Mouse (Mus musculus): ENCODE measurements at regions not wholly inside any gene's neighbourhood (a gene's known extent, or its start where the extent isn't known, plus 50 kb on each side); places are given as distances from the start of the nearest gene placed in this dataset.

GRCm38 (mm10) chr3:117520461-117520860 lies 54.2 kb upstream of the Plppr5 start:
- no peak for DNase-seq

- DNase-seq = no peak
Observed at GRCm38 (mm10) chr3:117508090-117508489, 66.5 kb upstream of the Plppr5 start.

DNA sequence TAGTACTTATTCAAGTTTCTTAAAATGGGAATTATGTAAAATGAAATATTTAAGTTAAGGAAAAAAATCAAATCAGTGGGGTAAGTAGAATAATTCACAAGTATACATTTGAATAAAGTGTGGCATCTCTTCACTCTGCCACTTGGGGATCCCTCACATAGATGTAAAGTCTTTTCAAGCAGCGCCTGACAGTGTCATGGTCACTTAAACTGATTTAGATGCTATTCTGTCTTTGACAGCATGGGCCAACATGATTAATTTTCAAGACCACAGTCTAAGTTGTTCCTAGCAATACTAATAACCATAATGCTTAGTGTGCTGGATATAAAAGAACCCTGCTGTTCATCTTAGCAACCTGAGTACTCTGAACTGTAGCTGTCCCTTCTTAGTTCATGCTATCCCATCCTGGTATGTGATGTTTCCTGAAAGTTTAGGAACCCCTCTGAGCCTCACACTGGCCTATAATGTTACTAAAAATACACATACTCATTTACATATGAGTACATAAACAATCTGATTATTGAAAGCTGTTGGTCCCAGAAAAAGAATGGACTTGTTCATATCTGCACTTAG lies 68.4 kb upstream of the Plppr5 start:
- no peak for DNase-seq

GRCm38 (mm10) chr3:117501107-117501506 lies 73.5 kb upstream of the Plppr5 start:
- DNase-seq = no peak

GRCm38 (mm10) chr3:117498138-117498897 lies 76.3 kb upstream of the Plppr5 start:
- peak; percentile 3 for DNase-seq

DNA sequence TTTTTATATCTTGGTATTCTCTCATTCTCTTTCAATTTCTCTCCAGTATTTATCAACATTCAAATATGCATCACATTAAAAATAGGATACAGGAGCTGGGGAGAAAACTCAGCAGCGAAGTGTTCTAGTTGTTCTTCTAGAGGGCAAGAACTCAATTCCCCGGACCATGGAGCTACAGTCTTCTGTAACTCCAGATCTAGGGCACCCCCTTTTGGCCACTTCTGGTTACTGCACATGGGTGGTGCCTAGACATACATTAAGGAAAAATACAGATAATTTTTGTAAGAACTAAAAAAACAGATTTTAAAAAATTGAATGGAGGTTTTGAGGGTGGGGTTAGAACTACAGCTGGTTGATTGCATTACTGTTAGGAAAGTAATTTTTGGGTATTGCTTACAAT lies 80.5 kb upstream of the Plppr5 start:
- DNase-seq = peak; percentile 64

- DNase-seq = no peak
Observed at GRCm38 (mm10) chr3:117487281-117488027, 87.2 kb upstream of the Plppr5 start.

- DNase-seq = no peak
Observed at GRCm38 (mm10) chr3:117486351-117486750, 88.3 kb upstream of the Plppr5 start.

DNA sequence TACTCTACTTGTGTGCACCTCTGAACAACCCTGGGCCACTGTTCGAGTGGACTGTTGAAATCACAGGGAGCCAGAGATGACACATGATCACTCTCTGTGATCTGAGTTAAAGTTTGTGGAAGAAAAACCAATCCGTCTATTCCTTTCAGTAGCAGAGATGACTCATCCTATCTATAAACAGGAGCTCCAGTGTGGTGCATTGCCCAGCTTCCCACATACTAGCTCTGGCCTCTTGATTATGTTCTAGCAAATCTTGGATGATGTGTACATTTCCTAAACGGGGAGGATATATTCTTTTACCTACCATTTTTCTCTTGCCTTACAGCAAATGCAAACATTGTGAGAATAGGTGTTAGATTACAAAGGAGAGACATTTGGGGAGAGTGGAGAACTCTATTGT lies 94.5 kb upstream of the Plppr5 start:
- DNase-seq = no peak

DNA sequence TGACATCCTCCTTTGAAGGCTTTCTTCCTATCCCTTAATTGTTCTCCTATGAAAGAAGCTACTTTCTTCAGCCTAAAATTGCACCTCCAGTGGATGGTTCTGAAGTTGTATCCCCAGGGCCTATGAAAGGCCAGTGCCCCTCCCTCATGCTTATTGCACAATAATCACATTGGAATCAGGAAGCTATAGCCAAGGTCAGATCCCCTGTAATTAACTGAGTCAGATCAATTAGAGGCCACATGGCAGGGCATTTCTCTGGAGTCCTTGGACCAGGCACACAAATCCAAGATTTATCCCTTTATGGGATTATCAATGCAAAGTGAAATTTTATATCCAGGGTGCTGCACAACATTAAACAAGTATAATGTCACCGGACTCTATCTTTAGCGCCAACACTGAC lies 98.8 kb upstream of the Plppr4 start:
- peak; percentile 5 for DNase-seq

DNA sequence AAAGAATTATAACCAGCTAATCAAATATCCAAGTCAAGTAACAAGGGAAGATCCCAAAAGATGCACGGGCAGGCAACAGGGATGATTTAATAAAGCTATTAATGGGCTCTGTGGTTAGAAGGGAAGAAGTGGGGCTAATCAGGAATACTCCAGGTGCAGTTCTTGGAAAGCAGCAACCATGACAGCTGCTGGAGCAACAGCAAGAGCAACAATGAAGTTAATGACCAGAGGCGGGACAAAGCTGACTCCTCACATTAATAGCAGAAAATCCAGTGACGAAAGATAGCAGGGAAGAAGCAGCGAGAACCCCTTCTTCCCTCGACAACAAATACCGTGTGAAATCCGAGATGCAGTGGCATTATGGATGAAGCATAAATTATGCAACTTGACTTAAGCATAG lies 89.9 kb upstream of the Plppr4 start:
- DNase-seq = no peak

DNA sequence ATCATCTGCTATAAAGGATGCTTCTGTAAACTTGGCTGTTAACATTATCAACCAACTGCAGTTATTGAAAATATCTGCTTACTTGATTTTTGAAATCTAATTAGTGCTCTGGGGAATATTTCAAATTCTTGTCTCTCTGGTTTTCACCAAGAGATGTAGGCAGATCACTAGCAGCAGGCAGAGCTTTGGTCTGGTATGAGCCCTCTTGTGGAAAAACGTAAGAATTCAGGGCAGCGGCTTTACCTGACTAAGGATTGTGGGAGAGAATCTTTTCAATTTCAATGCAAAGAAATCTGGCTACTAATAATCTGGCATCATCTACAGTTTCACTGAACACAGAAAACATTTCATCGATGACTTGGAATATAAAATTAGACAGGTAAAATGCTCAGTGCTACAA lies 81.2 kb upstream of the Plppr4 start:
- no peak for DNase-seq

GRCm38 (mm10) chr3:117440294-117440693 lies 79.6 kb upstream of the Plppr4 start:
- DNase-seq = no peak

GRCm38 (mm10) chr3:117438473-117439114 lies 77.9 kb upstream of the Plppr4 start:
- DNase-seq = peak; percentile 79

- DNase-seq = no peak
Observed at GRCm38 (mm10) chr3:117424526-117424925, 63.9 kb upstream of the Plppr4 start.

DNA sequence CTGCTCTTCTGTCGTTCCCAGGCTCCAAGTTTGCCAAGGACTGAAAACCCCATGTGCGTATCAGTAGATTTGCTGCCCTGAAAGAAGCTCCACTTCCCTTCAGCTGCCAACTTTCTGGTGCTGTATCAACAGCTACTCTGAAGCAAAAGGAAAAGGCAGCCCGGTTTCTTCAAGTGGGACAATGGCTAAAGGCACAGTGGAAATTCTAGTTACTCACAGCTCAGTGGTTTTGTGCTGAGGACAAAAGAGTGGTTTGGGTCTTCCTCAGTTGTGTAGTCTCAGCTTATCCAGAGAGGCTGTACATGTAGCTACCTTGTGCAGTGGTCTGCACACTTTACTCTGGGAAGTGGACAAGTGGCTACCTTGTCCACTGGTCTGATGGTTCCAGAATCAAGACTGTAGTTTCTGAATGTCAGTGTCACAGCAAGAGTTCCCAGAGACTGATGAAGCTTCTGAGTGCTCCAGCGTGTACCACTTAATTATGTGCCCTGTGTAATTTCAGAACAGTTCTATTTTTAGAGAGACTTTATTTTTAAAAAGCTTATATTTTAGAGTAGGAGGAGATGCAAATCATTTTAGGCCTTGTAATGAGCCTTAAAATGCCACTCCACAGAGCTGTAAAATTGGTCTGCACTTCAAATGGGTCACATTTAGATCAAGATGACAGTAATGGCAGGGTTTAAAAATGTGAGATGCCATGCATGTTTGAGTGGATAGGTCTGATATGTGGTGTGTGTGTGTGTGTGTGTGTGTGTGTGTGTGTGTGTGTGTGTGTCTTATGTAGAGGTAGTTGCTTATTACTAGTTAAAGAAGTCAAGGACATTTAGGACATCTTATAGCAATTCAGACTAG lies 52.4 kb upstream of the Plppr4 start:
- no peak for DNase-seq

Data from adrenal gland, postnatal 14 days (tissue).